Mouse (Mus musculus) embryo, embryonic 11 days (tissue): ENCODE data around the gene Kmt2d.
"Not testable (repeated sequence)": the region's sequence is repeated elsewhere in the genome, so short reads cannot be mapped to it uniquely, and the experiment has no call there.

Experiments
- DNase-seq: peaks from one replicate; pipeline ENCODE4 v3.0.0-alpha.2; 2015

The Kmt2d gene

DNA sequence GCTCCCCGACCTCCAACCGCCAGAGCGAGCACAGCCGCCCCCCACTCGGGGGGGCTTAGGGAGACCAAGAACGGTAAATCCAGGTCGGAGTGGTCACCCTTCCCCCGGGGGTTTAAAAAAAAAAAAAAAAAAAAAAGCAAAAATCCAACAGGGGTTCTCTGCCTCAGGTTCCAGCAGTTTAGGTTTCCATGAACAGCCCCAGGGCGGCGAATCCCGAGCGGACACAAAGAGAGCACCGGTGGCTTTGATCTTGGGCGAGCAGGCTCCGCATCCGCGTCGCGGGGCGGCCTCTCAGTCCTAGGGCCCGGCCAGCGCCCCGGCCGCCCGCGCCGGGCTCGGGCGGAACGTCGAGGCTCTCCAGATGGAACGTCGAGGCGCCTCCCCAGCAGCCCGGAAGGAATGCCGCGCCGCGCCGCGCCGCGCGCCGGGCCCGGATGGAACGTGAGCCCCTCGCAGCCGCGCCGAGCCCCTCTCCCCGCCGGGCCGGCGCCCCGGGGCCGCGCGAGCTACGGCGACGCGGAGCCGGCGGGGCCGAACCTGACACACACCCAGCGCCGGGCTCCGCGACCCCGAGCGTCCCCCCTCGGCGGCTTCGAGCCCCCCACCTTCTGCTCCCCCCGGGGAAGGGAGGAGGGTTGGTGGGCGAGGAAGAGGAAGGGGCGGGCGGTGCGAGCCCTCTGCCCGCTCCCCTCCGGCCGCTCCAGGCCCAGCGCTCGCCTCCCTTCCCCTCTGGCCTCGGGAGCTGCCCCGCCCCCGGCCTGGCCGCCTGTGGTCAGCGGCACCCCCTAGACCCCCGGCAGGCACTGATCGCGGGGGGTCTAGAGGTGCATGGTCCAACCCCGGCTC is at the start of gene Kmt2d:
Gene Kmt2d (minus strand): TSS at position 135 of the 846 bp plus-strand sequence.
- peak; percentile 74 for DNase-seq

DNA sequence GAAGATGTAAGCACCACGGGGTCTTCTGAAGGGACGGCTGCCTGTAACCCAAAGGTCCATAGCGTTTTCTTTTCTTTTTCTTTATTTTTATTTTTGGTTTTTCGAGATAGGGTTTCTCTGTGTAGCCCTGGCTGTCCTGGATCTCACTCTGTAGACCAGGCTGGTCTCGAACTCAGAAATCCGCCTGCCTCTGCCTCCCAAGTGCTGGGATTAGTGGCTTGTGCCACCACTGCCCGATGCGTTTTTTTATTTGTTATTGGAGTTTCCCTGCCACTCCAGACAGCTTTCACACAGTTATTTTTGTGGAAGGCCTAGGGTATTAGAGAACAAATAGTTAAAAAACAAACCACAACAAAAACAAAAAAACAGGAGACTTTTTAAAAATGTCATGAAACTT is 47.5 kb upstream of the Kmt2d start:
- DNase-seq = not testable (repeated sequence)

DNA sequence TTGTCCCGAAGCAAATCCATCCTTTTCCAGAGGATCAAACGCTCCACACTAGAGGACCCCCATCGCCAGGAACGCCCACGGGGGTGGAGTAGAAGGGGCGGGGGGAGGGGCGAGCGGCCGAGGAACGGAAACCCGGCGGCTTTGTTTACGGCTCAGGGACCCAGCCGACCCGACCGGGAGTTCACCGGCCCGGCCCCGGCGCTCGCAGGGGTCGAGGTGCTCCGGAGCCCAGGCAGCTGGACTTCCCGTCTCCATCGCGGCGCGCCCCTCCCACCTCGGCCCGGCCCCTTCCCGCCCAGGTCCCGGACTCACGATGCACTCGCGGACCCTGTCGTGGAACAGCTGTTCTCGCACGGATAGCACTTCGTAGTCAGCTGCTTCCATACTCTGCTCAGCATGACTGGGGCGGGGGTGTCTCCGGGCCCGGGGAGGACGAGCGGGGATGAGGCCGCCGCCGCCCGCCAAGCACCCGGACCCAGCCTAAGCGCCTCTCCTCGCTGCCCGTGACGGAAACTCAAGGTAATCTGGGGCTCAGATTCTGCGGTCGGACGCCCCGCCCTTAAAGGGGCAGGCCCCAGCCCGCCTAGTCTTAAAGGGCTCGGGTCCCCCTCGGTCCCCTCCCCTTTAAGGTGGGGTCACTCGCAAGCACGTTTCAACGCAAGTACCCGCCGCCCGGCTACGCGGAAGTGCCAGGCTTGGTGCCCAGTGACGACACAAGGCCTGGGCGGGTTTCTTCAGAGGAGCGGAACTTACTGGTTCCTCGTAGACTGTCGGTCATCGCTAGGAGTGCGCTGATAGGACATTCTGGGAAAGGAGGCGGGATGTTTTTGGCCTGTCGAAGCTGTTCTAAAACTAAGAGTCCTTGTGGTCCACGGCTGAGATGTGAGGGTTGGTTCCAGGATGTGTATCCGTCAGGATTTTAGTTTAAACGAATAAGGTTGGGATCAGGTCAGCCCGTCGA is 46.8 kb upstream of the Kmt2d start, which contains the start of gene Lmbr1l:
Gene Lmbr1l (minus strand): TSS at position 694 of the 961 bp plus-strand sequence.
- DNase-seq = peak; percentile 100

DNA sequence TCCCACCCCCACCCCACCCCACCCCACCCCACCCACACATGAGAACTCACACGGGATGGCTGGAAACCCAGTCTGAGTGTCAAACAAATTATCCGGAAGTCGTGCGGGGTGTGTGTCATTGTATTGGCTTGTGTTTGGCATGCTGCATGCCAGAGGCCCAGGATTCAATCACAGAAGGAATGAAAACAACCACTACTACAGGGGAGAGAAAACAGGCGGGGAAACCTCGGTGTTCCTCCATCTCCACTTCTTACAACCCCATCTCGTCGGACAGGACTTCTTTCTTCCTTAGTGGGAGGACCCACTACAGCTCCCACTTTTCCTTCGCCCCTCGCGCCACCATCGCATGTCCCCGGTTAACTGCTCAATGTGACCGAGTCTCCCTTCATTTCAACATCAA is 46.1 kb upstream of the Kmt2d start:
- peak; percentile 48 for DNase-seq

DNA sequence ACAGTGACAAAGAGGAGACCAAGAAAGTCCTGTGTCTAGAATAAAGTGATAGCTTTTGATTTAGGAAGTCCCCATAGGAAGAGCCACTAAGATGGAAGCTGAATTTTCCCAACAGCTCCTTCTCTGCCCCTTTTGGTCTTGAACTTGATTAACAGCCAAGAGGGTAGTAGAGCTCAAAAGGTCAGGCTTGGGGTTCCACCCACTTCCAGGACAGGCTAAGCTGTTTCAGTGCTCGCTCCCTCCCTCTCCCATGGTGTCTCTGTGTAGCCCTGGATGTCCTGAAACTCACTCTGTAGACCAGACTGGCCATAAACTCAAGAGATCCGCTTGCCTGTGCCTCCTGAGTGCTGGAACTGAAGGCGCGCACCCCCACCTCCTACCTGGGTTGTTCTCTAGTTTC is 45.0 kb upstream of the Kmt2d start:
- no peak for DNase-seq

DNA sequence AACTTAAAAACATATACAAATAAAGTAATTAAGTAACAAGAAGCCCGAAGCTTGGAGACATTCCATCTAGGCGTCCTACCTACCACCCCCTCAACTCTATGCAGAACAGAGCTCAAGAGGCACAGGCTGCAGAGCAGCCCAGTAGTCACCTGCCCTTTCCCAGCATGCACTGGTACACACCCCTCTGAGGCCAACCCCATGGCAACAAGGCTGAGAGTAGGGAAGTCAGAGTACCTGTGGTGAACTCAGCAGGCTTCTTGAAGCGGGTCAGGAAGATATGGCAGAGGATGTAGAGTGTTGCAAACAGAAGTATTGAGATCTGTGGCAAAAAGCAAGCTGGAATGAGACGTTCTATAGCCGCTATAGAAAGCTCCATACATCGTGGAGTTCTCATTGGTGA is 43.9 kb upstream of the Kmt2d start:
- DNase-seq = no peak

DNA sequence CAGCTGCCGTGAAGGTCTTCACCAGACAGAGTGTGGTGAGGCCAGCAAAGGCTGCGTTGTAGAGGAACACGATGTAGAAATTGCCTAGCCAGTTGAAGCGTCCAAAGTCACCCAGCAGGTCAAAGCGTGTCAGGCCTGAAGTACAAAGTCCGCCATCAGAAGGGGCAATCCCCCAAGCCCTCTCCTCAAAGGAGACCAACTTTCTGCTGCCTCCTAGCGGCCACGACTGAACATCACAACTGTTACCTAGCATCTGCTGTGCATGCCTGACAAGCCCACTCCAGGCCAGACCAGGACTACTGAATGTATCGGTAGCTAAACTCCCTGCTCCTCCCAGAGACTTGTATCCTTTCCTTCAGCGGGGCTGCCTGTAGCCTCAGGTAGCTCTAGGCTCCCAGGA is 33.7 kb upstream of the Kmt2d start:
- peak; percentile 81 for DNase-seq

DNA sequence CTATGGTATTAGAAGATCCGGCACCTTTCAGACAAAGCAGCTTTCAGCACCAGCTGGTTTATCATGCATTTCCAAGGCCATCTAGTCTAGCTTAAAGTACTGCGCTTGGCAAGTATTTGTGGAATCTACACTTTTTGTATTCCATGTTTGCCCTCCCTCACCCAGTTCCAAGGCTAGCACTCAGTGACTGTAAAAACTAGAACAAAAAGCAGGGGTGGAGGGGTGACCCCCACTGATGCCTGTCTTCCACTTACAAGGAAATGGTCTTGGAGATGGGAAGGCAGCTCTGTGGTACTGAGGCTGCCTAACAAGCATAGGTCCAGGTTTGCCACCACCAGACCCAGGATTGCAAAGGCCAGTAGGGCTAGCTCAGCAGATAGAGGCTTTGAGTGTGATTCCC is 31.6 kb upstream of the Kmt2d start:
- DNase-seq = no peak

DNA sequence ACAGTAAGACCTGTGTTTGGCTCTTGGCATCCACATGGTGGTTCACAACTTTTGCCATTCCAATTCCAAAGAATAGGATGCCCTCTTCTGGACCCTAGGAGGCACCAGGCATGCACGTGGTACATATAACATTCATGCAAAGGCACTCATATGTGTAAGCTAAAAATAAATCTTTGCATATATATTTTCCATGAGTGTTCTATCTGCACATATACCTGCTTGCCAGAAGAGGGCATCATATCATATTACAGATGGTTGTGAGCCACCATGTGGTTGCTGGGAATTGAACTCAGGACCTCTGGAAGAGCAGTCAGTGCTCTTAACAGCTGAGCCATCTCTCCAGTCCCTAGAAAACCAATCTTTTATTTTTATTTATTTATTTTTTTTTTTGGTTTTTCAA is 30.5 kb upstream of the Kmt2d start:
- no peak for DNase-seq

DNA sequence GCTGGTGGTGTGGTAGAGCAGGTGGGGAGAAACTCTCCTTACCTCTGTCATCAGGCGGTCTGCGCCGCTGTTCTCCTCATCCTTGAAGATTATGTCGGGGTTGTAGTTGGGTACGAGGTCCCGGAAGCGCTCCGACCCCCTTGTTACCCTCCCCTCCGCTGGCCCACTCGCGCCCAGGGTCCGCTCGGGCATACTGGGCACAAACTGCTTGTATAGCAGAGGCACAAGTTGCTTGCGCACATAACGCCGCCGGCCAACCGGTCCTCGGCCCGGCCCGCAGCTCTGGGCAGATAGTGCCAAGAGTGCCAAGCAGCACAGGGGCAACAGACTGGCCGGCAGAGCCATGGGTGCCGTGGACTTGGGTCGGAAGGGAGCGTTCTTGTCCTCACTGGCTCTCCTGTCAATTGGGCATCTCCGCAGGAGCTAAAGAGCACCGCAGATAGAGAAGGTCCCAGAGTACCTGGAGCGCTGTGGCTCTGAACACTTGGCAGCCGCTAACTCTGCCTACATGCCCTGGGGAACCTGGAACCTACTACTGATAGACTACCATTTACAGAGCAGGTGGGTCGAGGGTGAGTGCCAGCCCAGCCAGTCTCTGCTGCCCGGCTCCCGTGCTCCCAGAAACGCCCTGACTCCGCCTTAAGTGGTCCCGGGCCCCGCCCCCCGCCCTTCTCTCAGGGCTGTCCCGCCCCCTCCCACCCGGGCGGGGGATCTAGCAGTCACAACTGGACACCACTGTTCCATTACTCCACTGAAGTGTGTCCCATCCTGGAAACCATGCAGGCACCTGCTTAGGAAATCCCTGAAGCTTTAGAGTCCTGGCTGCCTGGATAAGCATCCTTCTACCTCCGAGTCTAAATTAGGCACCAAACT is 27.2 kb upstream of the Kmt2d start, which contains the start of gene Dhh:
Gene Dhh (minus strand): TSS at position 613 of the 873 bp plus-strand sequence.
- DNase-seq = peak; percentile 68

DNA sequence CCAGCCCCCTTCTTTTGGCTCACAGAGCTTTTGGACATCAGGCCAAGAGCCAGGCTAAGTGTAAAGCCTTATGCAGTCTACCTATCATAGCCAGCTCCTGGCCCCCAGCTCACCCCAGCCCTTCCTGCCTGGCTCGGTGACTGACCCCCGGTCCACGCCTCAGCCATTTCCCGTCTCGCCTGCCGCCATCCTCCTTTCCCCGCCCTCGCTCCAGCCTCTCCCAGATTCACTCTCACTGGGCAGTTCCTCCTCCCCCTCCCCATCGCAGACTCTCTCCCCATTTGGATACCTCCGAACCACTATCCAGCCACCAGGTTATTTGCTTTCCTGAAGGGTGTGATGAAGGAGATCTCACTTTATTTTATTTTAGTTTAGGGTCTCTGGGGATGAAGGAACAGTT is 26.5 kb upstream of the Kmt2d start:
- DNase-seq = peak; percentile 33

DNA sequence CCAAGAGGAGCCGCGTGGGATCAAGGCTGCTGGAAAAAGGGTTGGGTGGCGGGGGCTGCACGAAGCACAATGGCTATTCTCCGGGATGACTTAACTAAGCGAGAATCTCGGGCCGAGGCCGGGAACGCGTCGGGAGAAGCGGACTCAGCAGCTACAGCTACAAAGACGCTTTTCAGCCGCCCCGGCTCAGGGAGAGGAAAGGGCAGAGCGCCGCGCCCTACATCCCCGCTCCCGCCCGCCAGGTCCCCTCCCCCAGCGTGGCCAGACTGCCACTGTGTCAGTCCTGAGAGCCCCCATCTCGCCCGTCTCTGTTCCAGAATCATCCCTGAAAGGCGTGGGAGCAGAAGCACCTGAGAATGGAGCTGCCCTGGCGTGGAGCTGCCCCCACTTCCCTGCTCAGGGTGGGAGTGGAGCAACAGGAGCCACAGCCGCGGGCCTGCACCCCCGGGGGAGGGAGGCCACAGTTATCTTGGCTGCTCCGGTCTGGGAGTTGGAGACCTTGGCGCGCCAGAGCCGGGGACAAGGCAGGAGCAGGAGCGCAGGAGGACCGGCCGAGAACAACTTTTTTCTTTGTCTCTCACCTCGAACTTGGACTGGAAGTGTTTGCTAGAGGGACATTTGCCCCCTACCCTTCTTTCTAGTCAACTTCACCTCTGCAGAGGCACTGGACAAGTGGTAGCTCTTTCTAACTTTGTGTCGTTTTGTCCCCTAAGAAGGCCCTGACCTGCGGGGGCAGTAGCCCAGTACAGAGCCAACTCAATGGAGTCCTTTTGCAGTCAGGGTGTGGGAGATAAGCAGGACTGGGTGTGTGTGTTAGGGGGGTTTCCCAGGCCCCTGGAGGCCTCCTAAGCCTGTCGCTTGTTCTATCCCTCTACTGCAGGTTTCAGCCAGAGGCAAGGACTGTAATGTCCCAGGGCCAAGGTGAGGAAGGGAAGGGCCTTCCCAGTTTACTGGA is 24.9 kb upstream of the Kmt2d start:
- peak; percentile 84 for DNase-seq

DNA sequence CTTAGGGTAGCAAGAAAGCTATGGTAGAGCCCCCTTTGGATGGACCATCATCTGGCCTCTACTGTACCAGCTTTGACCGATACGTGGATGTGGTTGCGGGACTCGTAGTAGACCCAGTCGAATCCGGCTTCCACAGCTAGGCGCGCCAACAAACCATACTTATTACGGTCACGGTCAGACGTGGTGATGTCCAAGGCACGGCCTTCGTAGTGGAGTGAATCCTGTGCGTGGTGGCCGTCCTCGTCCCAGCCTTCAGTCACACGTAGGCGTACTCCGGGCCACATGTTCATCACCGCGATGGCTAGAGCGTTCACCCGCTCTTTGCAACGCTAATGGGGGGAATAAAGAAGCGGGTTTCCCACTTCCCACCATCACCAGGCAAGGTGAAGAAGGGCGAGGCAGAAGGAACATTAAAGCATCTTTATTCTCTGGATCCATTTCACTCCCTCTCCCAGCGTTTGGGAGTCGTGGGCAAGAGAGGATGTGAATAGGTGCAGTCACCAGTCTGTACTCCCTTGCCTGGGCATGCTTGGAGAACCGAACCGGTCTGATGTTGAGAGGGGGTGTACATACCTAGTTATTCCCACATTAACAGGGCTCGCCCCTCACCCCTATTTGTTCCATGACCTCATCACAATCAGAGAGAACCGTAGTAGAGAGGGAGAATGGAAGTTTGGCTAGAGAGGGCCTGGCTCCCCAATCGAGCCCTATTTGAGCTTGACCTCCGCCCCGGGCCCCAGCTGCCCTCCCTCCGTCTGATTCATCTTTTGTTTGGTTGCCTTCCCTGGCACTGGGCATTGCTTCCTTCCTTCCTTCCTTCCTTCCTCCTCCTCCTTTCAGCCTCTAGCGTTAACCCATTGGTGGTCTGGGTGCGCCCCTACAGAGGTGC is 24.0 kb upstream of the Kmt2d start:
- peak; percentile 37 for DNase-seq

DNA sequence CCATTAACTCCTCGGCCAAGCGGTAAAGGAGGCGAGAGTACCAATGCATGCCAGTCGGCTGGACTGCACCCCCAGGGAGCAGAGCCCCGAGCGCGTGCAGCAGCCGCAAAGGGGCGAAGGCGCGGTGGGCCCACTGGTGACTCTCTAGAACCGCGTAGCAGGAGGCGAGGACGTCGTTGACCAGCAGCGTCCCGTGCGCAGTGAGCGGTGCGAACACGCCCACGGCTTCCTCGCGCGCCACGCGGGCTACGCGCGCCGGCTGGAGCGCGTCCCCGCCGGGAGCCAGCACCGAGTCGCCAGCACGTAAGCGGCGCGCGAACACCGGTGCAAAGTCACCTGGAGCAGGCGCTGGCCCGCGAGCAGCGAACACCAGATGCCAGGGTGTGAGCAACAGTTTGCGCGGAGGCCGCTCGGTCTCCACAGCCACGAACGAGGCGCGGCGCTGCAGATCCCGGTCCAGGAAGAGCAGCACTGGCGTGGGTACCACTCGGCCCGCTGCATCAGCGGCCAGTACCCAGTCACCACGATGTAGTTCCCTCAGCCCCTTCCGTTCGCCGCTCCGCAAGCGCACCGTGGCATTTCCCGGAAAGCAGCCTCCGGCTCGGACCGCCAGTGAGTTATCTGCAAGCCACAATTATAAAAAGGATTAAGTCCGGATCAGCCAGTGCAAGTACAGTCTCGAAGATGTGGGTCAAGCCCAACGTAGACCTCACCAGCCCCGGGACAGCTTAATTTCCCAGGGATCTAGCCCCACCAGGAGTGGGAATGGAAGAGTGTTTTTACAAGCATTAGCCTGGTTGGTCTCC is 23.1 kb upstream of the Kmt2d start, which contains the start of gene Rhebl1:
Gene Rhebl1 (minus strand): TSS at position 601 of the 806 bp plus-strand sequence.
- peak; percentile 52 for DNase-seq

DNA sequence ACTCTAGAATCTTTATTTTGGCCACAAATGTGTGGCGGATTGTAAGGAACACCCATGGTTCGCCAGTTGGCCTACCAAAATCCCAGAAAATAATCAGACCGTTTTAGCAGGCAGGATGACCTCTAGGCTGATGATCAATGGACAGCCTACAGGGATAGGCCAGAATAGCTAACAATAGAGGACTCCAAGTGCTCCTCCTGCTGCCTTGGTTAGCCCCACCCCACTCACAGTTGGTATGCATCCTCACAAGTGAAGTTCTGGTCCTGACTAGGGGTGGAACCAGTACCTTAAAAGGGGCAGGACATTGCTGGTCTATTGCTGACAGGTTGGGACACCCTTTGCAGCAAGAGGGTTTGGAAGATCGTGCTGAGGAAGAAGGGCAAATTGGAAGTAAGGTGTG is 22.0 kb upstream of the Kmt2d start:
- no peak for DNase-seq

DNA sequence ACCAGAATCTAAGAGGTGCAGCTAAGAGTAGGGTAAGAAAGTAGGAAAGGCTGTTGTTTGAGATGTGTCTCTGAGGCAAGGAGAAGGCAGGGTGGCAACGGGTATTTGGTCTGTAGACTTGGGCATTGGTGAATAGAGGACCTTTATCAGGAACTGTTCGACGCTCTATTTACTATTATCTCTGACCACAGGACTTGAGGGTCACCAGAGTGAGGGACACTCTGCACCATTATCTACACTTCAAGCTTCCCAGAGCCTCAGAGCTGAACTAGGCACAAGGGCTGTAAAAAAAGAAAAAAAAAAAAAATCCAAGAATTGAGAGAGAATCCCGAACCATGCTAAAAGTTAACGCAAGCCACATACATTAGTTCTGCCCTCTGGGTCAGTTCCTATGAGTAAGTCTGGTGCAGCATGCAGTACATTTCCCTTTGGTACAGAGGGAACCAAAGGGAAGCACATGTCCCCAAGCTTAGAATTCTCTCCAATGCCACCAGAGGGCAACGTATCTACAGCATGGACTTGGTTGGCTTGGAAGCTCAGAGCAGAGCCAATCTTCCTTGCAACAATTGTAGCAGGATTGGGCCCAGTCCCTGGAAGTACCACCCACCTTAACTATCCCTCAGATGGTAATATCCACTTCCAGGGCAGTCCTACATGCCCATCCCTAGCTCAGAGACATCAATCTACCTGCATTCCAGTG is 21.1 kb upstream of the Kmt2d start:
- DNase-seq = peak; percentile 86

DNA sequence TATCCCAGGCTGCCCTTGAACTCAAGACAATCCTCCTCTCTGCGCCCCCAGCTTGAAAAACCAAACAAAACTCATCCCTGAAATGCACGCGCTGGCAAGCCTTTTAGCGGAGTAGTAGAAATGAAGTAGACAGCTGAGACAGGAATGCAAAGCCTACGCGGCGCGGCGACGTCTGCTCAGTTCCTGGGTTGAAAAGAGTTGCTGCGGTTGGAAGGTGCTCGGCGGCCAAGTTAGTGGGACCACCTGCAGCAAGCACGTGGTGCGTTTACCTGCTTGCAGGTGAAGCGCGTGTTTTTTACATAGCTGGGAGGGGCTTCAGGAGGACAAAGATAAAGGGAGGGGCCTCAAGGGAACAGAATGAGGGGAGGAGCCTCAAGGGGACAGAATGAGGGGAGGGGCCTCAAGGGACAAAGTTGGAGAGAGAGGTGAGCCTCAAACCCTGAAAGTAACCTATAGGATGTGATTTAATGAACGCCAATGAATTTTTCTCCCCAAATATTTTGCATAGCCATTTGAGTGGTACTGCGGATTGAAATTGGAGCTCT is 20.3 kb upstream of the Kmt2d start:
- DNase-seq = no peak

DNA sequence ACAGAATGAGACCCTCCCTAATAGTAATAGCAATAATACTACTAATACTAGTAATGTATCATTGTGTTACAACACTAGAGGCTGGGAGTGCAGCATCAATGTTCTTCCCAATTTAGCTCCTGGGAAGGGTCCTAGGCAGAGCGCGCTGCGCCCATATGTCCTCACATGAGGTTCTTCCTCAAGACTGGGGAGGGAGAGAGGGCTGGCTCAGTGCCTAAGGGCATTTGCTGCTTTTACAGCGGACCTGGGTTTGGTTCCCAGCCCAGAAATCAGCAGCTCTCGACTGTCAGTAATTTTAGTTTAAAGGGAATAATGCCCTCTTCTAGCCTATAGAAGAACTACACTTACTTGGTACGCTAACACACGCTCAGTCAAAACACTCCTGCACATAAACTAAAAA is 16.5 kb upstream of the Kmt2d start:
- no peak for DNase-seq
